Mouse (Mus musculus): ENCODE data around the gene Cd36.

- no peak for TF ChIP-seq CTCF (IDR thresholded peaks at IDR 0.05; ENCODE audit: borderline replicate concordance, control insufficient read depth, extremely low read depth, insufficient read depth, low read length, poor library complexity)
- no peak for TF ChIP-seq POLR2A (IDR thresholded peaks at IDR 0.05; ENCODE audit: control insufficient read depth, extremely low read depth, insufficient read depth, low read length, poor library complexity)
Observed at GRCm38 (mm10) chr5:17746520-17746919, 142.1 kb downstream of the Cd36 start.
